Mouse (Mus musculus) cerebellum, adult 9-10 months (tissue): Measurements from ENCODE around the gene Ube2d1.

Source experiments
- DNase-seq: peaks from one replicate; pipeline ENCODE4 v3.0.0; 2022

The Ube2d1 gene

GRCm38 (mm10) chr10:71285126-71285580 is at the start of gene Ube2d1:
Gene Ube2d1 (minus strand): TSS chr10:71285262.
- DNase-seq: peak; percentile 91

- no peak for DNase-seq
Measured at GRCm38 (mm10) chr10:71332859-71333258, 47.8 kb upstream of the Ube2d1 start.

- no peak for DNase-seq
Measured at GRCm38 (mm10) chr10:71332376-71332775, 47.3 kb upstream of the Ube2d1 start.

- no peak for DNase-seq
Measured at GRCm38 (mm10) chr10:71331908-71332307, 46.8 kb upstream of the Ube2d1 start.

- no peak for DNase-seq
Measured at GRCm38 (mm10) chr10:71330070-71330469, 45.0 kb upstream of the Ube2d1 start.

GRCm38 (mm10) chr10:71329295-71329694 is 44.2 kb upstream of the Ube2d1 start:
- no peak for DNase-seq

- no peak for DNase-seq
Measured at GRCm38 (mm10) chr10:71328870-71329269, 43.8 kb upstream of the Ube2d1 start.

- DNase-seq: no peak
Measured at GRCm38 (mm10) chr10:71328382-71328781, 43.3 kb upstream of the Ube2d1 start.

- no peak for DNase-seq
Measured at GRCm38 (mm10) chr10:71327386-71327785, 42.3 kb upstream of the Ube2d1 start.

GRCm38 (mm10) chr10:71326789-71327188 is 41.7 kb upstream of the Ube2d1 start:
- peak; percentile 75 for DNase-seq

GRCm38 (mm10) chr10:71326123-71326522 is 41.1 kb upstream of the Ube2d1 start:
- DNase-seq: no peak

GRCm38 (mm10) chr10:71323669-71324068 is 38.6 kb upstream of the Ube2d1 start:
- DNase-seq: no peak

- no peak for DNase-seq
Measured at GRCm38 (mm10) chr10:71316497-71316896, 31.4 kb upstream of the Ube2d1 start.

GRCm38 (mm10) chr10:71316056-71316455 is 31.0 kb upstream of the Ube2d1 start:
- DNase-seq: no peak

GRCm38 (mm10) chr10:71314596-71314995 is 29.5 kb upstream of the Ube2d1 start:
- no peak for DNase-seq

GRCm38 (mm10) chr10:71310288-71310687 is 25.2 kb upstream of the Ube2d1 start:
- DNase-seq: no peak

- no peak for DNase-seq
Measured at GRCm38 (mm10) chr10:71308199-71308598, 23.1 kb upstream of the Ube2d1 start.

- no peak for DNase-seq
Measured at GRCm38 (mm10) chr10:71306759-71307158, 21.7 kb upstream of the Ube2d1 start.

GRCm38 (mm10) chr10:71306190-71306589 is 21.1 kb upstream of the Ube2d1 start:
- peak; percentile 36 for DNase-seq

GRCm38 (mm10) chr10:71302490-71302889 is 17.4 kb upstream of the Ube2d1 start:
- DNase-seq: peak; percentile 37

GRCm38 (mm10) chr10:71300161-71300560 is 15.1 kb upstream of the Ube2d1 start:
- DNase-seq: peak; percentile 69

- DNase-seq: no peak
Measured at GRCm38 (mm10) chr10:71293245-71293644, 8.2 kb upstream of the Ube2d1 start.

GRCm38 (mm10) chr10:71292254-71292653 is 7.2 kb upstream of the Ube2d1 start:
- DNase-seq: no peak

GRCm38 (mm10) chr10:71291801-71292200 is 6.7 kb upstream of the Ube2d1 start:
- no peak for DNase-seq

- no peak for DNase-seq
Measured at GRCm38 (mm10) chr10:71291179-71291661, 6.2 kb upstream of the Ube2d1 start.
